Mouse (Mus musculus): ENCODE results near the gene Zfp949.
A peak's percentile ranks its signal among the peaks of the same experiment; 100 is the strongest.
"Not testable (repeated sequence)": the region's sequence is repeated elsewhere in the genome, so short reads cannot be mapped to it uniquely, and the experiment has no call there.

Zfp949 gene

GRCm38 (mm10) chr9:88542816-88543215 lies 5.0 kb upstream of the Zfp949 start:
- DNase-seq = no peak

GRCm38 (mm10) chr9:88545534-88545933 lies 2.3 kb upstream of the Zfp949 start:
- DNase-seq = no peak

DNA sequence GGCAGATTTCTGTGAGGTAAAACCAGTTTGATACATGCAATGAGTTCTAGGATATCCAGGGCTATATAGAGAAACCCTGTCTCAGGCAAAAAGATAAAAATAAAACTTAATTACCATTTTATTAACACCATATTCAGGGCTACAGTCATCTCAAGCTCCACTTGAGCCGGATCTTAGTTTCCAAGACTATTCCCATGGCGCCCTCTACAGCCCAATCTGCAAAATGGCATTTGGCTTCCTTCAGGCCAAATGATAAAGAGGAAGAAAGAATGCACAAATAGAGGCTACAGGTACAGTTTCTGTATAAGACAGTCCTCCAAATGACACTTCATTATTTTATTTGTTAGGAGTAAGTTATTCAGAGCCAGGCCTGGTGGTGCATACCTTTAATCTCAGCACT lies 1.7 kb upstream of the Zfp949 start:
- peak; percentile 84 for DNase-seq

DNA sequence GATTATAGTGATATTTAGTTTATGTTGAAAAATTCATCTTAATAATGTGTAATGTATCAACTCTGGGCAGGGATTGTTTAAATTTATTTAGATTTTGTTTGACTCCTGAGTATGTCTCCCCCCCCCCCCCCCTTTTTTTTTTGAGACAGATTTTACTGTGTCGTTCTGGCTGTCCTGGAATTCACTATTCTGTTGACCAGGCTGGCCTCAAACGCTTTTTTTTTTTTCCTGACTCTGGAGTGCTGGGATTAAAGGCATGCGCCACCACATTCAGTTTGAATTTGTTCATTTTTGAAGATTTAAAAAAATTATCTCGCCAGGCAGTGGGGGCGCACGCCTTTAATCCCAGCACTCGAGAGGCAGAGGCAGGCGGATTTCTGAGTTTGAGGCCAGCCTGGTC lies 1.2 kb upstream of the Zfp949 start:
- no peak for DNase-seq

- DNase-seq = peak; percentile 60
Observed at GRCm38 (mm10) chr9:88547270-88547669, 550 bp upstream of the Zfp949 start.

DNA sequence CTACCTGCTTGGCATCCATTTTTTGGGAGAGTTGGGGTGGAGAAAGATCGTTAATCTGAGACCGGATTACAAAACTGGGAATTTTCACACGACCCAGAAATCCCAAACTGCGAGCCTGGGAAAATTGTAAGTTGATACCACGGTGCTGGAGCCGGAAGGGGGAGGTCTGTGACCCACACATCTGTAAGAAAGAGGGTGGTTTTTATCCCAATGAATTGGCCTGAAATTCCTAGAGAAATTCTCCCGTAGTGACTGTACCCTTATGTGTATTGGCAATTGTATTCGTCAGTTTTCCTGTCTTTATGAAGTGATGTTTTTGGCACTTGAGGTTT lies 760 bp downstream of the Zfp949 start:
- no peak for DNase-seq

DNA sequence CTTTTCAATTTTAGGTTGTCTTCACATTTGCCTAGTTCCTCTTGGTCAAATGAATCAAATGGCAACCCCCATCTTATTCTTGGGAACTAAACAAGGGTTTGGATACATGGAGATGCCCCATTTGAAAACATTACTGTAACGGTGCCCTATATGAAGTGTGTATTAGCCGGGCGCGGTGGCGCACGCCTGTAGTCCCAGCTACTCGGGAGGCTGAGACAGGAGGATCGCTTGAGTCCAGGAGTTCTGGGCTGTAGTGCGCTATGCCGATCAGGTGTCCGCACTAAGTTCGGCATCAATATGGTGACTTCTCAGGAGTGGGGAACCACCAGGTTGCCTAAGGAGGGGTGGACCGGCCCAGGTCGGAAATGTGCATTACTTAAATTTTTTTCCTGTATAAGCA lies 5.3 kb downstream of the Zfp949 start:
- no peak for DNase-seq

DNA sequence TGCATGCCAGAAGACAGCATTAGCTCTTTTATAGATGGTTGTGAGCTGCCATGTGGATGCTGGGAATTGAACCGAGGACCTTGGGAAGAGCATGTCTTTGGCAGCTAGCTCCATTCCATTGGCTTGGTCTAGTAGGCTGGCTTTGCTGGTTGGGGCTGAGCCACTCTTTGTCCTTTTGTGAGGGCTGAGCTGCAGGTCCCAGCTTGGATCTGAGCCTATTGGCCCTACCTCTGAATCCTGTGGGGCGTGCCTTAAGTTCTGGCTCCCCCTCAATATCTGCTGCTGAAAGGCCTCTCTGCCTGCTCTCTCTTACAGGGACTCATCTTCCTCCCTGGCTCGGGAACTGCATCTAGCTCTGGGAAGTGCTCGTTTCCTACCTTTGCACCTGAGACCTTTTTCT lies 10.3 kb downstream of the Zfp949 start:
- DNase-seq = no peak

GRCm38 (mm10) chr9:88561476-88561875 lies 13.7 kb downstream of the Zfp949 start:
- not testable (repeated sequence) for DNase-seq

DNA sequence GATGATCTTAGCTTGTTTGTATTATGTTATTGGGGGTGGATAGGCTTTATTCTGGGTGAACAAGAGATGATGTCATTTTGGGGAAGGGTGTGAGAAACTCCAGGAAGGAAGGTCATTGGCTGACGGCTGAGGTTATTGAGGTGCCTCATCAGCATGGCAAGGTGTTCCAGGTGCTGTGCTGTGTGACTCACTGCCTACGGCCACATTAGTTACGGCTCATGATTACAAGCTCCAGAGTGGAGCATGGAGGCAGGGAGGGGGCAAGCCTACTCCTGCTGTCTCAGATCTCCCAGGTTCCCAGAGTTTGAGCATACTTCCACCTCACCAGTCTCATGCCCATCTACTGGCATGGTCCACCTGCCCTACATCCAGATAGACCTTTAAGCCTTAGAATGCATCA lies 22.7 kb downstream of the Zfp949 start:
- not testable (repeated sequence) for DNase-seq

DNA sequence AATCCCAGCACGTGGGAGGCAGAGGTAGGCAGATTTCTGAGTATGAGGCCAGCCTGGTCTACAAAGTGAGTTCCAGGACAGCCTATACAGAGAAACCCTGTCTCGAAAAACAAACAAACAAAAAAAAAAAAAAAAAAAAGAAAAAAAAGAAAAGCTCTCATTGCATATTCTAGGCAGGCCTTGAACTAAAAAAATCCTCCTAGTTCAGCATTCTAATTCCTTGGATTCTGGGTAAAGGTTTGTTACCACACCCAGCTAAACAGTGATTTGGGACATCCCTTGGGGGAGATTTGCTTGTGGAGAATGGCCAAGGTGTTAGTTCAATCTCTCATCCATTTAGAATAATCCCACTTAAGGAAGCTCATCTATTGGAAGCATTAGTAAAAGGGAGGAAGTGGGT lies 32.8 kb downstream of the Zfp949 start, which contains the start of gene Trim43a:
Gene Trim43a, plus strand, starts transcription at position 301 of the 400 bp plus-strand sequence.
- DNase-seq = not testable (repeated sequence)

GRCm38 (mm10) chr9:88593708-88594107 lies 45.9 kb downstream of the Zfp949 start:
- DNase-seq = not testable (repeated sequence)

DNA sequence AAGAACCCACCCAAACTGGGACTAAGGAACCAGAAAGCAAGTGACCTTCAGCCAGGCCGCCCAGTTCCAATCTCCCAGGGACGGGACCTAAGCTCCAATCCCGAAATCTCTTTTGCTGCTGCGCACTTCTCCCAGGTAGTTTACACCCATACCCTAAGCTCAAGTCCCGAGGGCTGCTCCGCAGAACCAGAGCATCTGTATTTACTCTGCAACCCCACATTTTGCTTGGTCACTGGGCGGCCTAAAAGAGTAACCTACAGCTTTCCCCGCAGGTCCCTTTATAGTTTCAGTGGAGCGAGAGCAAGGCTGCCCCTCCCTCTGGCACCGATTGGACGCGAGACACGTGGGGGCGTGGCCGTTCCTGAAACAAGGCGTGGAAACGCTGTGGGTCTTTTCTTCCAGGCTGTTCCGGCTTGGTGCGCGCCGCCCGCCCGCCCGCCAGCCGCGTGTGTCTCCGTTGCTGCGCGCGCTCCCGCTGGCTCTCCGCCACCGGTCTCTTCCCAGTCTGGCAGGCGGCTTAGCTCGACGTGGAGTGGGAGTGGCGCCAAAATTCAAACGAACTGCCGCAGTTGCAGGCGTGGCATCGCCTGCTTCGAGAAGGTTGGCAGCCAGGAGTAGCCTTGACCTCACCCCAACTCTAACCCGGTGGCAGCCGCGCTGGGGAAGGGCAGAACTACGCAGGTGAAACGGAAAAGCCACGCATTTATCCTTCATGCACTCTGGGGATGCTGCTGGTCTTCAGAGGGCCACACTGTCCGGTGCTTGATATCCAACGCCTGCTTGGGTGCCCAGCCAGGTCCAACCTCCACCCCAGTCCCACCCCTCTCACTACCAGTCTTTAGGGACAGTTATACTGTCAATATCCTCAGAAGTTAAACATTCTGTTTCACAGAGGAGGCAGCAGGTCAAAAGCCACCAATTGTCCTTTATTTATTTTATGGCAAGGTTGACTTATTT lies 51.7 kb downstream of the Zfp949 start:
- peak; percentile 97 for DNase-seq

Data from cerebellum, adult 9-10 months (tissue).